Mouse (Mus musculus): Measurements from ENCODE around the gene Stat6. TPM values are rescaled to one million over a fixed set of nuclear protein-coding genes. Genes with fewer than 3 reads are reported as not detected.

Gene Stat6
- polyA plus RNA-seq, 1 experiment from 2014 or later = 13.3 TPM

DNA sequence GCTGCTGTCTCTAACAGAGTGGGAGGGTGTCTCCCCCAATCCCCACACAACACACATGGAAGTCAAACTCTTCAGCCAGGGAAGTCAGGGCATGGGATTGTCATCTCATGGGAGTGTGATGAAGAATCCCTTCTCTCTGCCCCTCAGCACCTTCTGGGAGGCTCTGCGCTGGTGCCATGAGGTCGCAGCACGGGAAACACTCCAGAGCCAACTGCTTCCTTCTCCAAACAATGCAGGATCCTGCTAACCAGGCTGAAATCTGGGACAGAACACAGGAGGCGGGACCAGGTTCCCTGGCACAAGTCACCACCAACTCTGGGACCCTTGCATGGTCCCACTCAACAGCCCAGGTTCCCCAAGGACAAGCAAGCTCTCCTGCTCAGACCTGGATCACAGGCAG lies 25.5 kb upstream of the Stat6 start:
- no peak for ATAC-seq (ENCODE audit: insufficient number of reproducible peaks, insufficient read depth, low FRiP score, low TSS enrichment)
- H3K9me3 ChIP-seq = no peaks in the 10 kb centered on the region
- H3K9ac ChIP-seq = 0 out of 2 replicates have a peak overlapping the region, but pooled peaks have one; percentile 36
- peak overlapping the region; percentile 81 for H3K4me2 ChIP-seq (replicated peaks)
- H3K4me1 ChIP-seq = peaks cover 72% of the 10 kb centered on the region
- peaks cover 4% of the 10 kb centered on the region for H3K36me3 ChIP-seq
- no peaks in the 10 kb centered on the region for H3K27me3 ChIP-seq
- H3K4me3 ChIP-seq = no peak overlapping the region
- WGBS = 29% methylated on average over 4 of the region's 4 CpGs
- peak overlapping the region; percentile 98 for H3K27ac ChIP-seq

DNA sequence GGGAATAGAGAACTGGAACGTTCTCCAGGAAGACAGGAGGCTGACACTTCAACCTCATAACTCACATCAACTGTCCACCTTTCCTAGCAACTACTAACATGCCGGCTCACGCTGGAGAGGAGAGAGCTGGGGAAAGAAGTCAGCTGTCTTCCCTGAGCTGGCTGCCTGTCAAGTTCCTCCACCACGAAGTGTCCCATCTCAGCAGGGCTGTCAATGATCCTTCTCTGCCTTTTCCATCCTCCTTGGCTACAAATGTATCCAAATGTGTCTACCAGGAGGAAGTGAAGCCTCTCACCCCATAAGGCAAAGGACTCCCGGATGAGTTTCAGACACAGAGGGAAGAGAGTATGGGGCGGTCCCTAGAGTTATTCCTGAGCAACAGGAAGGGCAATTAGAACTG lies 24.6 kb upstream of the Stat6 start:
- WGBS = 37% methylated on average over 6 of the region's 6 CpGs
- H3K4me1 ChIP-seq = peaks cover 68% of the 10 kb centered on the region
- ATAC-seq (ENCODE audit: insufficient number of reproducible peaks, insufficient read depth, low FRiP score, low TSS enrichment) = no peak
- no peaks in the 10 kb centered on the region; the same call in 1 of the 2 replicates for H3K36me3 ChIP-seq
- H3K27me3 ChIP-seq = no peaks in the 10 kb centered on the region
- H3K9me3 ChIP-seq = no peaks in the 10 kb centered on the region
- peak overlapping the region; percentile 81 for H3K4me2 ChIP-seq (replicated peaks)
- H3K27ac ChIP-seq = 0 out of 2 replicates have a peak overlapping the region, but pooled peaks have one; percentile 98
- H3K4me3 ChIP-seq = peak overlapping the region; percentile 85
- H3K9ac ChIP-seq = peak overlapping the region; percentile 90; the same call in 1 of the 2 replicates

DNA sequence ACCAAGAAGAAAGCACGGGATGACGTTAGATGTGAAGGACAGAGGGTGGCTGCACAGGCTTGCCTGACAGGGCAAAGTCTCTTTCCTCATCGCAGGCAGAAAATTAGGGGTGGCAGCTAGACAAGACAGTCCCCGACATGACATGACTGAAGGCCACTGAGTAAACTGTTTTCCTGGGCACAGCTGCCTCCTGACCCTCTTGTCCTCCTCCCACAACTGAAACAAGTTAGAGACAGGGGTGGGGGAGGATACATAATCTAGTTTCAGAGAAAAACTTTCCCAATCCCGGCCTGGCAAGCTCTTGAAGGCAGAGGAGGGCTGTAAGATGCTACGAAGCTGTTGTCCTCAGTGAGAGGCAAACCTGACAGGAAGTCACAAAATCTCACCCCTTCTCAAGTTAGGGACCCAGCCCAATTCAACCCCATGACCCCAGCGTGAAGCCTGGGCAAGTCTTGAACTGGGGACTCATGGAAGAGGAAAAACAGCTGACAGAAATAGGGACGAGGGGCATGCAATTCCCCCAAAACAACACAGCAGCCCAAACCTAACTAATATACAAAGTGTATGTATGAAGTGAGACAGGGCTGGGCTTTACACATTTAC lies 23.6 kb upstream of the Stat6 start:
- ATAC-seq (ENCODE audit: insufficient number of reproducible peaks, insufficient read depth, low FRiP score, low TSS enrichment) = no peak
- no peaks in the 10 kb centered on the region for H3K27me3 ChIP-seq
- H3K9me3 ChIP-seq = no peaks in the 10 kb centered on the region
- H3K4me3 ChIP-seq = peak overlapping the region; percentile 85
- peak overlapping the region; percentile 98 for H3K27ac ChIP-seq
- H3K4me1 ChIP-seq = peaks cover 58% of the 10 kb centered on the region
- 19% methylated on average over 8 of the region's 8 CpGs for WGBS
- no peaks in the 10 kb centered on the region; the same call in 1 of the 2 replicates for H3K36me3 ChIP-seq
- H3K9ac ChIP-seq = peak overlapping the region; percentile 90
- H3K4me2 ChIP-seq (replicated peaks) = peak overlapping the region; percentile 81

DNA sequence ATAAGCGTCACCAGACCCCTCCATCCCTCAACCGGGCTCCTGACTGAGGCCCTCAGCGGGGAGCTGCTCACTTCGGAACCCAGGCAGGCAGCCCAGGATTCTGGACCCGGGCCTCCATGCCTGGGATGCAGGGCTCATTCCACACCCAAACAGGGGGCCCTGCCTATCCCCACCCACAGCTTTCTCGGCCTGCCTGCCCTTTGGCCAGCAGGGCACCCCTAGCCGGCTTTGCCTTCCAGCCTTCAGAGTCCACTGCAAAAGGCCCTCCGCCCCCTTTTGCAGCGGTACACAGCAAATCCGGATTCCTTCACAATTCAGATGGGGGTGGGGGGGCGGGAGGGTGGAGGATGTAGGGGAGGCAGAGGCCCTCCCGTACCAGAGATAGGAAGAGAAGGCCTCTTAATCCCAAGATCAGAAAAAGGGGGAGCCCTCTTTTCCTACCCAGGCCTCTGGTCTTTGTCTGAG lies 22.8 kb upstream of the Stat6 start:
- Histone ChIP-seq H3K4me1 (peaks cover 50% of the 10 kb centered on the region), H3K27me3 (no peaks in the 10 kb centered on the region), H3K4me2 (replicated peaks) (peak overlapping the region; percentile 81), H3K4me3 (peak overlapping the region; percentile 85), H3K9me3 (no peaks in the 10 kb centered on the region), H3K27ac (peak overlapping the region; percentile 98), H3K36me3 (no peaks in the 10 kb centered on the region; the same call in 1 of the 2 replicates), H3K9ac (peak overlapping the region; percentile 90)
- under 1% methylated on average over 12 of the region's 12 CpGs for WGBS
- ATAC-seq (ENCODE audit: insufficient number of reproducible peaks, insufficient read depth, low FRiP score, low TSS enrichment) = no peak

DNA sequence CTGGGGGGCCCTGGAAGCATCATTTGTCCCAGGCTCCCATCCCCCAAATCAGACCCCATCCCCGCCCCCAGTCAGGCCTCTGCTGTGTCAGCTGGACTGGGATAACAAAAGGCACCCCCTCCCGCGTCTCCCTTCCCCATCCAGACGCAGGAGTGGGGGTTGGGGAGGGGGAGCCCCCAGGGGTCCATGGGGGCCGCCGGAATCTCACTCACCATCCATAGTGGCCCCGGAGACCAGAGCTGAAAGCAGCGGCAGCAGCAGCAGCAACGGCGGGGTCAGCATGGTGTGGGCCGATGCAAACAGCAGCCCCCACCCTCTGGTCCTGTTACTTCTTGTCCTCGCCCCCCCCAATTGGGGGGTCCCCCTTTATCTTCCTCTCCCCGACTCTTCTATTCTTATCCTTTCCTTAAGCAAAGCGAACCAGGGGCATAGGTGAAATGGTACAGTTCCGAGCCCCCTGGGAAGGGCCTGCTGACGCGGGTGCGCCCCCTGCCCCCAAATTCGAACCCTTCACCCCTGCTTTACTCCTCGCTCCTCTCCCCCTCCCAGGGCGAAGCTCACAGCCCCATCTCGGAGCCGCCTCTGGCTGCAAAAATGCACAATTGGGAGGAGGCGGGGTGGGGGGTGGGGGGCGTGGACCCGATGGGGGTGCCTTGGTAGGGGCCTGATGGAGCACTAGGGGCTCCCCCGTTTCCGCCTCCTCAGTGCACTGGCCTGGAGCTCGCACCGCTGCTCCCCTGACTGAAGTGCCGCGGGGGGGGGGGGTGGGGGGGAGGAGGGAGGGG lies 22.2 kb upstream of the Stat6 start, which contains the start of gene Lrp1:
Gene Lrp1 (minus strand): TSS at position 743 of the 785 bp plus-strand sequence.
- peak within 1 kb of the TSS; percentile 85 for H3K4me3 ChIP-seq
- H3K27me3 ChIP-seq = no peaks in the 10 kb centered on the region
- peak; percentile 84 for ATAC-seq (ENCODE audit: insufficient number of reproducible peaks, insufficient read depth, low FRiP score, low TSS enrichment)
- no peaks in the 10 kb centered on the region for H3K9me3 ChIP-seq
- peaks cover 44% of the 10 kb centered on the region for H3K4me1 ChIP-seq
- peak within 1 kb of the TSS; percentile 90 for H3K9ac ChIP-seq
- H3K27ac ChIP-seq = peak within 1 kb of the TSS; percentile 98
- H3K36me3 ChIP-seq = no peaks in the 10 kb centered on the region; the same call in 1 of the 2 replicates
- H3K4me2 ChIP-seq (replicated peaks) = peak within 1 kb of the TSS; percentile 81
- WGBS = 1% methylated on average over 18 of the region's 32 CpGs

DNA sequence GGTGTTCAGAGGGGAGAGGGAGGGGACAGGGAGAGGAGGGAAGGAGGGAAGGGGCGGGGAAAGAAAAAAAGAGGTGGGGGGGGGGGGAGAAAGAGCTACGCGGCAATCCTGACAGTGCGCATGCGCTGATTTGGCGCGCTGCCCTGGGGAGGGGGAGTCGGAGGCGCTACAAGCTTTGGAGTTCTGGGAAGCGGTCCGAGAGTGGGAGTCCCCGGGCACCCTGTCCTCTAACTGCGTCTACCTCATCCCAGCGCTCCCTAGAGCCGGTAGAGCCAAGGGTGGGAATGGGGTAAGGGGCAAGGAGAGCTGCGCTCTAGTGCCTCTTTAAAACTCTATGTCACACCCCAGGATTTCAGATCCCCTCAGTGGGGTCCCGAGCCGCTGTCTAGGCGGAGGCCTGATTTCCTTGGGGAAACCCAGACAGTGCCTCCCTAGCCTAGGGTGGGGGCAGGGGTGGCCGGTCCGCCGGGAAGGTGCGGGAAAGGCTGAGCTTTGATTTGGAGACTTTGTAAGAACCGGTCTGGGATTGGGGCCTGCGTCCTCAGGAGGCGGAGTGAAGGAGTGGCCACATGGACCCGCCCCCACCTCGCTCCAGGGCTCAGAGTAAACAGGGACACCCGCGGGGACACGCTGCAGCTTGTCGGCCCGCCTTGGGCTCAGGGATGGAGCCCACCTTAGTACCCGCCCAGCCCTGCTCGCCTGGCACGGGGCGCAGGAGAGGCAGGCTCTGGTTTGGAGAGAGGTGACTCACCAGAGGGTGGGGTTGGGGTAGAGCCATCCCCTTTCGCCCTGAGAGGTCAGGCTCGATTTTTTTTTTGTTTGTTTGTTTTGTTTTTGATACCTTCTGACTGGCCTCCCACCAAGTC lies 21.4 kb upstream of the Stat6 start:
- Histone ChIP-seq H3K36me3 (no peaks in the 10 kb centered on the region; the same call in 1 of the 2 replicates), H3K27ac (peak overlapping the region; percentile 98), H3K9ac (peak overlapping the region; percentile 90), H3K4me1 (peaks cover 36% of the 10 kb centered on the region), H3K27me3 (no peaks in the 10 kb centered on the region), H3K9me3 (no peaks in the 10 kb centered on the region), H3K4me3 (peak overlapping the region; percentile 85), H3K4me2 (replicated peaks) (peak overlapping the region; percentile 81)
- peak; percentile 87 for ATAC-seq (ENCODE audit: insufficient number of reproducible peaks, insufficient read depth, low FRiP score, low TSS enrichment)
- WGBS = 1% methylated on average over 37 of the region's 39 CpGs

DNA sequence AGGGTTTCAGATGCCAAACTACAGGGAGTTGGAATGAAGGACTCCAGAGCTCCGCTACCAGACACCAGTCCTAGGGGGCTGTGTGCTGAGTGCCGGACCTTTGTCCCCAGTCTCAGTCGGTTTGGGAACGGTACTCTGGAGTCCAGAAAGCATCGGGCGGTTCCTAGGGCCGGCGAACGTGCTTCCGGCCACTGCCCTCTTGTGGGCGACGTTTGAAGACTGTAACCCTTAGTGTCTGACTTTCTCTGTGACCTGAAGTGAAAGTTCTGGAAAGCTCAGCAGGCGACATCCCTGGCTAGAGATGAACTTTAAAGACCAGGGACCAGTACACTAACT lies 20.8 kb upstream of the Stat6 start:
- peak overlapping the region; percentile 98 for H3K27ac ChIP-seq
- H3K4me1 ChIP-seq = peaks cover 30% of the 10 kb centered on the region
- ATAC-seq (ENCODE audit: insufficient number of reproducible peaks, insufficient read depth, low FRiP score, low TSS enrichment) = no peak
- under 1% methylated on average over 13 of the region's 13 CpGs for WGBS
- H3K27me3 ChIP-seq = no peaks in the 10 kb centered on the region
- H3K9me3 ChIP-seq = peaks cover 5% of the 10 kb centered on the region; the same call in 1 of the 2 replicates
- no peaks in the 10 kb centered on the region; the same call in 1 of the 2 replicates for H3K36me3 ChIP-seq
- H3K9ac ChIP-seq = peak overlapping the region; percentile 79; the same call in 1 of the 2 replicates
- H3K4me2 ChIP-seq (replicated peaks) = peak overlapping the region; percentile 81
- peak overlapping the region; percentile 85 for H3K4me3 ChIP-seq

DNA sequence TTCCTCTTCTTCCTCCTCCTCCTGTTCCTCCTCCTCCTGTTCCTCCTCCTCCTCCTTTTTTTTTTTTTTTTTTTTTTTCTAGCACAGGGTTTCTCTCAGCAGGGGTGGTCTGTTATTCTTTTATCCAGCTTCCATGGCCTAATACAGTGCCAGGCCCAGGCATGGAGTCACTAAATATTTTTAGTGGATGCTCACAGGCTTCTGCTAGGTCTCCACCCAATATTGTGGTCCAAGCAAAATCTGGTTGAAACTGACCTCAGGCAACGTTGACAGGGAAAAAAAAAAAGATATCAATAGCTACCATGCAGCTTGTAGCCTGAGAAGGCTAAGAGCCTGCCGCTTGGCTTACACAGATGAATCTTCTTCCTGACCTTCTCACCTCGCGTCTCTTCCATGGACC lies 20.1 kb upstream of the Stat6 start:
- Histone ChIP-seq H3K27me3 (no peaks in the 10 kb centered on the region), H3K4me3 (no peak overlapping the region; the same call in 1 of the 2 replicates), H3K4me2 (replicated peaks) (0 out of 2 replicates have a peak overlapping the region, but pooled peaks have one; percentile 81), H3K9me3 (peaks cover 5% of the 10 kb centered on the region; the same call in 1 of the 2 replicates), H3K36me3 (no peaks in the 10 kb centered on the region; the same call in 1 of the 2 replicates), H3K9ac (no peak overlapping the region; the same call in 1 of the 2 replicates), H3K27ac (peak overlapping the region; percentile 98; the same call in 1 of the 2 replicates), H3K4me1 (peaks cover 23% of the 10 kb centered on the region)
- WGBS = 54% methylated on average over 4 of the region's 4 CpGs
- ATAC-seq (ENCODE audit: insufficient number of reproducible peaks, insufficient read depth, low FRiP score, low TSS enrichment) = no peak

DNA sequence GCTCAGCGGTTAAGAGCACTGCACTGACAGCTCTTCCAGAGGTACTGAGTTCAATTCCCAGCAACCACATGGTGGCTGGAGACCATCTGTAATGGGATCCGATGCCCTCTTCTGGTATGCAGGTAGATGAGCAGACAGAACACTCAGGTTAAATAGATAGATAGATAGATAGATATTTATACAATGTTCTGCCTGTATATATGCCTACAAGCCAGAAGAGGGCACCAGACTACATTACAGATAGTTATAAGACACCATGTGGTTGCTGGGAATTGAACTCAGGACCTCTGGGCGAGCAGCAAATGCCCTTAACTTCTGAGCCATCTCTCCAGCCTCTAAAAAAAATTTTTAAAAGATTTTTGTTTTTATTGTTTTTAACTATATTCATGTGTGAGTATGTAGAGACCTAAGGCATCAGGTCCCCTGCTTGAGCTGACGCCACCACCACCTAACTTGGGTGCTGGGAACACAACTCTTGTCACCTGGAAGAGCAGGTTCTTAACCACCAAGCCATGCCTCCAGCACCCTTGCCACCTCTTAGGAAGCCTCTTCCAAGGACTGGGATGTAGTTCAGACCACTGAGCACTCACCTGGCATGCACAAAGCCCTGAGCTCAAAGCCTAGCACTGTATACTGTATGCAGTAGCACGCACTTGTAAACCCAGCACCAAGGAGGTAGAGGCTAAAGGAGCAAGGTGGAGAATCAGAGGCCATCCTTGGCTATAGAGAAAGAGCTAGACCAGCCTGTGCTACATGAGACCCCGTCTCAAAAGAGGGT lies 19.2 kb upstream of the Stat6 start:
- 93% methylated on average over 6 of the region's 6 CpGs for WGBS
- Histone ChIP-seq H3K27me3 (no peaks in the 10 kb centered on the region), H3K4me1 (peaks cover 14% of the 10 kb centered on the region), H3K36me3 (no peaks in the 10 kb centered on the region), H3K9ac (no peak overlapping the region), H3K9me3 (peaks cover 5% of the 10 kb centered on the region; the same call in 1 of the 2 replicates), H3K4me3 (no peak overlapping the region), H3K4me2 (replicated peaks) (no peak overlapping the region), H3K27ac (no peak overlapping the region)
- ATAC-seq (ENCODE audit: insufficient number of reproducible peaks, insufficient read depth, low FRiP score, low TSS enrichment) = no peak

DNA sequence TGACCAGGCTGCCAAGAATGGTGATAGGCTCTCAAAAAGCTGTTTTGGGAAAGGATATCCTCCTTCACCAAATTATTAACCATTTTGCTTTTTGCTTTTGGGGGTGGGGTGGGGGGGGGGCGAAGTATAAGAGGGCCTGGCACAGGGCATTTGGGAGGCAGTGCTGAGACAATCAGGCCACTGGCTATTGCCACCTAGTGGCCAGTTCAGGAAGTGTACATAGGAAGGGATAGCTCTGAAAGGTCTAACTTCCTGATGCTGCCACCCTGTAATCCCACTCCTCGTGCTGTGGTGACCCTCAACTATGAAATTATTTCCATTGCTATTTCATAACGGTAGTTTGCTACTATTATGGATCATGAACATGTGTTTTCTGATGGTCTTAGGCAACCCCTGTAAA lies 16.4 kb upstream of the Stat6 start:
- ATAC-seq (ENCODE audit: insufficient number of reproducible peaks, insufficient read depth, low FRiP score, low TSS enrichment) = no peak
- peaks cover 5% of the 10 kb centered on the region; the same call in 1 of the 2 replicates for H3K9me3 ChIP-seq

More for the DNA sequence above, 16.4 kb upstream of the Stat6 start:
- WGBS = 91% methylated on average over 3 of the region's 3 CpGs
- no peak overlapping the region for H3K4me2 ChIP-seq (replicated peaks)
- no peak overlapping the region for H3K4me3 ChIP-seq
- H3K9ac ChIP-seq = no peak overlapping the region
- H3K36me3 ChIP-seq = no peaks in the 10 kb centered on the region
- no peaks in the 10 kb centered on the region for H3K27me3 ChIP-seq
- no peak overlapping the region for H3K27ac ChIP-seq
- peaks cover 4% of the 10 kb centered on the region; the same call in 1 of the 2 replicates for H3K4me1 ChIP-seq

Measured in embryonic facial prominence, embryonic 12.5 days (tissue).